Mouse (Mus musculus) WW6 (cell line): ENCODE measurements around the gene 3830403N18Rik.
"Not testable (repeated sequence)": the region's sequence is repeated elsewhere in the genome, so short reads cannot be mapped to it uniquely, and the experiment has no call there.

Source experiments
- DNase-seq: peaks from one replicate; pipeline ENCODE4 v3.0.0-alpha.2; 2013; ENCODE audit warnings: low read depth, low spot score

The 3830403N18Rik gene

GRCm38 (mm10) chrX:56136336-56136909 is at the start of gene 3830403N18Rik:
Gene 3830403N18Rik (plus strand): TSS chrX:56136572.
- not testable (repeated sequence) for DNase-seq

- no peak for DNase-seq
These were observed 15.0 kb downstream of the 3830403N18Rik start for GRCm38 (mm10) chrX:56151396-56151795.

DNA sequence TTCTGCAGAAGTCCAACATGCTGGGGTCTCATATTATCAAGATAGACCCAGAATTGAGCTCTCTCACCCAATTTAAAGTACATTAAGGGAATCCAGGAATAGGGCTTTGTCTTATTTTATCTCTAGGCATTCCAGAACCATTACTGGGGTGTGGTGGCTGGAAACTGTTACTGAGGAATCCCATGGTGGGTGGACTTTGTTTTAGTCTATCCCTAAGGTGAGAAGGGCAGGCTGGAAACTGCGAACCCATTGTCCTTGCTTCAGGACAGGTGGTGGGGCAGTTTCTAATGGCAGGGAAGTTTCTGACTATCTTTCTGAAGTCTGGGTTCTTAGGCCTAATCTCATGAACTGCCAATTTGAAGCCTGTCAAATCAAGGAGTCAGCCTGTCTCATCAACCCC is 50.1 kb downstream of the 3830403N18Rik start:
- not testable (repeated sequence) for DNase-seq
